In genomic region chr13:65122111-65122510, GRCm38 (mm10) we compare ENCODE assay signal across 28 mouse cellular contexts. TPM values are rescaled to one million over a fixed set of nuclear protein-coding genes. Genes with fewer than 3 reads are reported as not detected.
DNase-seq lines count a peak whose midpoint lies in the region; ATAC-seq and TF ChIP-seq lines count a peak whose summit lies in the region.
"Had no signal": no experiment of that assay in that cellular context is flagged by ENCODE, and none has a peak within 500 bp of the region (broad histone marks: within the 10 kb centered on the region; RNA-seq: fewer than 3 reads in every experiment).

No protein-coding gene starts in this region.

- peak; percentile 45 for DNase-seq in liver, embryonic 13.5 days
- DNase-seq in urinary bladder, postnatal 14 days (ENCODE audit: low spot score): no peak
- no peak for DNase-seq in ovary, adult 18-20 months (ENCODE audit: low spot score)
- DNase-seq: adrenal gland, adult 2 months; cerebellum, adult 9-11 months; gastrocnemius, adult 2 months; kidney, adult 11 months; left cerebral cortex, postnatal 4 days; lung, postnatal 4 days had no signal

- 69% methylated on average over 1 of the region's 1 CpGs for WGBS in intestine, embryonic 16.5 days
- WGBS in intestine, postnatal 0 days: 83% methylated on average over 1 of the region's 1 CpGs
- WGBS in liver, embryonic 13.5 days (ENCODE audit: insufficient replicate concordance): 43% methylated on average over 1 of the region's 1 CpGs
- 76% methylated on average over 1 of the region's 1 CpGs for WGBS in midbrain, embryonic 15.5 days

- H3K9ac ChIP-seq in intestine, embryonic 16.5 days (ENCODE audit: low read depth, low read length): no peak overlapping the region
- no peak overlapping the region for H3K9ac ChIP-seq in intestine, postnatal 0 days (ENCODE audit: low read depth, low read length)
- H3K9ac ChIP-seq in liver, embryonic 13.5 days: no peak overlapping the region
- no peak overlapping the region for H3K9ac ChIP-seq in midbrain, embryonic 15.5 days
- H3K9ac ChIP-seq: embryonic facial prominence, embryonic 13.5 days; heart, embryonic 13.5 days; hindbrain, embryonic 15.5 days; midbrain, embryonic 12.5 days had no signal

- H3K4me1 ChIP-seq in intestine, embryonic 16.5 days (ENCODE audit: control insufficient read depth, insufficient read depth, low read length): no peaks in the 10 kb centered on the region
- H3K4me1 ChIP-seq in intestine, postnatal 0 days (replicated peaks; ENCODE audit: control insufficient read depth, insufficient read depth, low read length): no peaks in the 10 kb centered on the region
- peaks cover 24% of the 10 kb centered on the region for H3K4me1 ChIP-seq in liver, embryonic 13.5 days (replicated peaks)
- no peaks in the 10 kb centered on the region for H3K4me1 ChIP-seq in midbrain, embryonic 15.5 days
- H3K4me1 ChIP-seq: embryonic facial prominence, embryonic 13.5 days; forebrain, embryonic 10.5 days; heart, embryonic 13.5 days; hindbrain, embryonic 15.5 days; midbrain, embryonic 12.5 days had no signal

- TF ChIP-seq CTCF in intestine, postnatal 0 days (IDR thresholded peaks at IDR 0.05; ENCODE audit: low read depth): no peak

- no peak overlapping the region for H3K27ac ChIP-seq in intestine, embryonic 16.5 days (ENCODE audit: low read length)
- no peak overlapping the region for H3K27ac ChIP-seq in intestine, postnatal 0 days (ENCODE audit: low read depth, low read length)
- H3K27ac ChIP-seq in liver, embryonic 13.5 days: peak overlapping the region; percentile 76; the same call in 1 of the 2 replicates
- no peak overlapping the region for H3K27ac ChIP-seq in midbrain, embryonic 15.5 days
- H3K27ac ChIP-seq: embryonic facial prominence, embryonic 13.5 days; forebrain, embryonic 10.5 days; gastrocnemius, adult 2 months; heart, embryonic 13.5 days; hindbrain, embryonic 15.5 days; kidney, postnatal 0 days; midbrain, embryonic 12.5 days had no signal

- ATAC-seq in intestine, embryonic 16.5 days: peak; percentile 44; the same call in 1 of the 2 replicates
- no peak for ATAC-seq in intestine, postnatal 0 days
- peak; percentile 93 for ATAC-seq in common myeloid progenitor, adult 5-6 weeks (replicated peaks; ENCODE audit: low read depth, poor library complexity, severe bottlenecking)
- peak; percentile 88 for ATAC-seq in liver, embryonic 13.5 days (ENCODE audit: low read depth)
- peak; percentile 93 for ATAC-seq in megakaryocyte-erythroid progenitor cell, adult 5-6 weeks (replicated peaks; ENCODE audit: low FRiP score, low TSS enrichment, poor library complexity, severe bottlenecking)
- ATAC-seq in midbrain, embryonic 15.5 days (replicated peaks): no peak

- no peaks in the 10 kb centered on the region for H3K9me3 ChIP-seq in intestine, embryonic 16.5 days (ENCODE audit: control insufficient read depth, low read length)
- no peaks in the 10 kb centered on the region for H3K9me3 ChIP-seq in intestine, postnatal 0 days (ENCODE audit: control insufficient read depth)
- H3K9me3 ChIP-seq in liver, embryonic 13.5 days (replicated peaks): no peaks in the 10 kb centered on the region
- H3K9me3 ChIP-seq in midbrain, embryonic 15.5 days: no peaks in the 10 kb centered on the region
- H3K9me3 ChIP-seq: embryonic facial prominence, embryonic 13.5 days; forebrain, embryonic 10.5 days; heart, embryonic 13.5 days; hindbrain, embryonic 15.5 days; midbrain, embryonic 12.5 days had no signal

- no peak overlapping the region for H3K4me2 ChIP-seq in intestine, embryonic 16.5 days (ENCODE audit: low read depth, low read length)
- H3K4me2 ChIP-seq in intestine, postnatal 0 days (replicated peaks; ENCODE audit: low read depth): no peak overlapping the region
- peak overlapping the region; percentile 45 for H3K4me2 ChIP-seq in liver, embryonic 13.5 days
- no peak overlapping the region for H3K4me2 ChIP-seq in midbrain, embryonic 15.5 days
- H3K4me2 ChIP-seq: embryonic facial prominence, embryonic 13.5 days; heart, embryonic 13.5 days; hindbrain, embryonic 15.5 days; midbrain, embryonic 12.5 days had no signal

- no peaks in the 10 kb centered on the region for H3K36me3 ChIP-seq in intestine, embryonic 16.5 days (ENCODE audit: control insufficient read depth, insufficient read depth, low read length)
- H3K36me3 ChIP-seq in intestine, postnatal 0 days (ENCODE audit: control insufficient read depth, insufficient read depth): no peaks in the 10 kb centered on the region
- H3K36me3 ChIP-seq in liver, embryonic 13.5 days: no peaks in the 10 kb centered on the region
- no peaks in the 10 kb centered on the region for H3K36me3 ChIP-seq in midbrain, embryonic 15.5 days (replicated peaks)
- H3K36me3 ChIP-seq: embryonic facial prominence, embryonic 13.5 days; forebrain, embryonic 10.5 days; heart, embryonic 13.5 days; hindbrain, embryonic 15.5 days; midbrain, embryonic 12.5 days had no signal

- H3K4me3 ChIP-seq in intestine, embryonic 16.5 days (ENCODE audit: low read length): no peak overlapping the region
- H3K4me3 ChIP-seq in intestine, postnatal 0 days (ENCODE audit: low read depth, low read length): no peak overlapping the region
- H3K4me3 ChIP-seq in liver, embryonic 13.5 days (replicated peaks): no peak overlapping the region
- no peak overlapping the region for H3K4me3 ChIP-seq in midbrain, embryonic 15.5 days
- H3K4me3 ChIP-seq: embryonic facial prominence, embryonic 13.5 days; forebrain, embryonic 10.5 days; gastrocnemius, adult 2 months; heart, embryonic 13.5 days; hindbrain, embryonic 15.5 days; midbrain, embryonic 12.5 days; myocyte had no signal

- no peaks in the 10 kb centered on the region for H3K27me3 ChIP-seq in intestine, embryonic 16.5 days (replicated peaks; ENCODE audit: control insufficient read depth, insufficient read depth, low read length)
- H3K27me3 ChIP-seq in intestine, postnatal 0 days (replicated peaks; ENCODE audit: control insufficient read depth, insufficient read depth, low read length): no peaks in the 10 kb centered on the region
- no peaks in the 10 kb centered on the region for H3K27me3 ChIP-seq in liver, embryonic 13.5 days
- H3K27me3 ChIP-seq in midbrain, embryonic 15.5 days (replicated peaks): no peaks in the 10 kb centered on the region
- H3K27me3 ChIP-seq: CH12.LX; embryonic facial prominence, embryonic 13.5 days; heart, embryonic 13.5 days; hindbrain, embryonic 15.5 days; midbrain, embryonic 12.5 days had no signal

RNA-seq across cellular contexts. Expression of gene Mfsd14b, which starts 9.3 kb away (rescaled TPM):
- polyA plus RNA-seq in intestine, embryonic 16.5 days (2015; fragmentation: Nextera tagmentation; extraction: Ambion mirVana): 44.3 and 44.5 TPM in 2 replicates
- polyA plus RNA-seq in intestine, postnatal 0 days (2015; fragmentation: Nextera tagmentation; extraction: Ambion mirVana): 32.2 and 34.9 TPM in 2 replicates
- total RNA-seq in common myeloid progenitor, adult 5-6 weeks (2017): 53.2 and 73.7 TPM in 2 replicates
- polyA plus RNA-seq in liver, embryonic 13.5 days (2015; fragmentation: Nextera tagmentation; extraction: Ambion mirVana): 43.9 and 49.8 TPM in 2 replicates
- 48.1 and 54.7 TPM in 2 replicates for total RNA-seq in megakaryocyte-erythroid progenitor cell, adult 5-6 weeks (2014; fragmentation: Nextera tagmentation)
- 104 and 116 TPM in 2 replicates for total RNA-seq in megakaryocyte-erythroid progenitor cell, adult 5-6 weeks (2017)
- polyA plus RNA-seq in midbrain, embryonic 15.5 days (2015; fragmentation: Nextera tagmentation; extraction: Ambion mirVana): 31.4 and 33.3 TPM in 2 replicates

RNA-seq across cellular contexts. Expression of gene Olfr465-ps1, which starts 15.8 kb away (rescaled TPM):
- polyA plus RNA-seq in intestine, embryonic 16.5 days (2015; fragmentation: Nextera tagmentation; extraction: Ambion mirVana): not detected in 2 replicates
- polyA plus RNA-seq in intestine, postnatal 0 days (2015; fragmentation: Nextera tagmentation; extraction: Ambion mirVana): 0.07 and 0.34 TPM in 2 replicates
- not detected in 2 replicates for total RNA-seq in common myeloid progenitor, adult 5-6 weeks (2017)
- polyA plus RNA-seq in liver, embryonic 13.5 days (2015; fragmentation: Nextera tagmentation; extraction: Ambion mirVana): not detected in 2 replicates
- not detected in 2 replicates for total RNA-seq in megakaryocyte-erythroid progenitor cell, adult 5-6 weeks (2014; fragmentation: Nextera tagmentation)
- total RNA-seq in megakaryocyte-erythroid progenitor cell, adult 5-6 weeks (2017): not detected in 2 replicates
- polyA plus RNA-seq in midbrain, embryonic 15.5 days (2015; fragmentation: Nextera tagmentation; extraction: Ambion mirVana): not detected in 2 replicates
- total RNA-seq: adrenal gland, adult 2 months; CH12.LX; gastrocnemius, adult 2 months; heart, postnatal 25 days; left cerebral cortex, postnatal 4 days; liver, adult 2 months had no signal
- polyA plus RNA-seq: adrenal gland, adult 2 months; embryonic facial prominence, embryonic 13.5 days; forebrain, embryonic 10.5 days; gonadal fat pad, adult 2 months; heart, embryonic 13.5 days; hindbrain, embryonic 15.5 days; kidney, postnatal 0 days; liver, adult 2 months; midbrain, embryonic 12.5 days; myocyte; neural tube, embryonic 14.5 days; stomach, embryonic 16.5 days; thymus, postnatal 0 days had no signal

RNA-seq across cellular contexts. Expression of gene Olfr466, which starts 27.9 kb away (rescaled TPM):
- polyA plus RNA-seq in intestine, embryonic 16.5 days (2015; fragmentation: Nextera tagmentation; extraction: Ambion mirVana): not detected in 2 replicates
- not detected in 2 replicates for polyA plus RNA-seq in intestine, postnatal 0 days (2015; fragmentation: Nextera tagmentation; extraction: Ambion mirVana)
- total RNA-seq in common myeloid progenitor, adult 5-6 weeks (2017): not detected in 2 replicates
- not detected in 2 replicates for polyA plus RNA-seq in liver, embryonic 13.5 days (2015; fragmentation: Nextera tagmentation; extraction: Ambion mirVana)
- not detected in 2 replicates for total RNA-seq in megakaryocyte-erythroid progenitor cell, adult 5-6 weeks (2014; fragmentation: Nextera tagmentation)
- not detected in 2 replicates for total RNA-seq in megakaryocyte-erythroid progenitor cell, adult 5-6 weeks (2017)
- polyA plus RNA-seq in midbrain, embryonic 15.5 days (2015; fragmentation: Nextera tagmentation; extraction: Ambion mirVana): not detected in 2 replicates
- total RNA-seq: adrenal gland, adult 2 months; CH12.LX; gastrocnemius, adult 2 months; heart, postnatal 25 days; left cerebral cortex, postnatal 4 days; liver, adult 2 months had no signal
- polyA plus RNA-seq: adrenal gland, adult 2 months; embryonic facial prominence, embryonic 13.5 days; forebrain, embryonic 10.5 days; gonadal fat pad, adult 2 months; heart, embryonic 13.5 days; hindbrain, embryonic 15.5 days; kidney, postnatal 0 days; liver, adult 2 months; midbrain, embryonic 12.5 days; myocyte; neural tube, embryonic 14.5 days; stomach, embryonic 16.5 days; thymus, postnatal 0 days had no signal

Comparison
In these comparisons a context has a peak if more than half of its experiments do, and no peak if none do; other contexts are left out.
1. ATAC-seq: peak in intestine, embryonic 16.5 days (single experiment), common myeloid progenitor, adult 5-6 weeks (single experiment), liver, embryonic 13.5 days (single experiment) and megakaryocyte-erythroid progenitor cell, adult 5-6 weeks (single experiment); none in intestine, postnatal 0 days (single experiment) and midbrain, embryonic 15.5 days (single experiment).